Mouse (Mus musculus): ENCODE results near the gene Ddi1.
"Not testable (repeated sequence)": the region's sequence is repeated elsewhere in the genome, so short reads cannot be mapped to it uniquely, and the experiment has no call there.

Ddi1 gene

DNA sequence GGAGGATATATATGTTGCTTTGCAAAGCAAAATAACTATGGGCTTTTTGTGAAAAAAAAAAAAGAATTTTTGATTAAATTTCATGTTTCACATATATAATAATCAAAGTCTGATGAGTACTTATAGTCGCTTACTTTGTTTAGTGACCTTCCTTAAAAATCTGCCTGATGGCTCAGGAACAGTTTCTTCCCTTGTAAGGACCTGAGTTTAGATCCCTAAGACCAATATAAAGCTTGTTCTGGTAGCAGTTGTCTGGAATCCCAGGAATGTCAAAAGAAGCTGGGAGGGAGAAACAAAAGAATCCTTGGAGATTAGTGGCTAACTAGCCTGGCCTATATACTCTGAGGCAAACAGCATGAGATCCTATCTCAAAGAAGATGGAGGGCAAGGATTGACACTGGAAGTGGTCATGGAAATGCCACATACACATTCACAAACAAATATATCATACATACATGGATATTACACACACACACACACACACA, at the start of gene Ddi1:
Gene Ddi1 (minus strand): TSS at position 51 of the 485 bp plus-strand sequence.
- DNase-seq (ENCODE audit: low read depth, low spot score): no peak

DNA sequence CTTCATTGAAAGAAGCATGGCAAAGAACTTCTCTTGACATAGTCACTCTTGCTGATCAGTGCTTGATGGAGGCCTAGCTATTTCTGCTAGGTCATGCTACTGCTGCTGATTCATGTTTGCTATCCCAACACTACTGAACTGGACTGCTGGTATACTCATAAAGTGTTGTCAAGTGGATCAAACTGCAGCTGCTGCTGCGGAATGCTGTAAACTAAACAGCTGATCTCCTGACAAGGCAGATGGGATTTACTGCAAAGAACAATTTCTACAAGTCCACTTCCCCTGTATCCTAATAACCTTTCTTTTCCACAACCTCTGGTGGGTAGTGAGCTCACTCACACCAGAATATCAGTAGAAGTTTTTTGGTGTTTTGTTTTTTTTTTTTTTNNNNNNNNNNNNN, 47.5 kb upstream of the Ddi1 start:
- DNase-seq (ENCODE audit: low read depth, low spot score): no peak

DNA sequence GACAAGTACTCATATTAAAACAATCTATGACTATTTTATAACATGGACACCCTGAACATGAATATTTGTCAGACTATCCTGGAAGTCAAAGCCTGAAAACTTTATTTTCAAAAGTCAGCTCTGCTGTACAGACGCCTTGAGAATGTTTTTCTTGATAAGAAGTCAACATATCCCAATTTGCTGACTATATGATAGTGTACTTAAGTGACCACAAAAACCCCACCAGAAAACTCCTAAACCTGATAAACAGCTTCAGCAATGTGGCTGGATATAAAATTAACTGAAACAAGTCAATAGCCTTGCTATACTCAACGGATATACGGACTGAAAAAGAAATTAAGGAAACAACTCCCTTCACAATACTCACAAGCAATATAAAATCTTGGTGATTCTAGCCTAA, 36.2 kb upstream of the Ddi1 start:
- no peak for DNase-seq (ENCODE audit: low read depth, low spot score)

DNA sequence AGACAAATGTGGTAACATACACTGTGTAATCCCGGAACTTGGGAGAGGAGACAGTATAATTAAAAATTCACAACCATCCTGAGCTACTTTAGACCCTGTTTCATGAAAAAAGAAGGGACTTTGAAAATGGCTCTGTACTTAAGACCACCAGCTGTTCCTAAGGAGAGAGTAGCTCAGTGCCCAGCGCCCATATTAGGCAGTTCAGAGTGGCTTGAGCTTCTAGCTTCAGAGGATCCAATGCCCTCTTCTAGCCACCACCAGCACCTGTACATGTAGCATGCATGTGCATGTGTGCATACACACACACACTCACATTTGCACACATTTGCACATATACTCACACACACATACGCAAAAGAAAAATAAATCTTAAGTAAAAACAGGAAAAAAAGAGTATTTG, 34.9 kb upstream of the Ddi1 start:
- DNase-seq (ENCODE audit: low read depth, low spot score): no peak

DNA sequence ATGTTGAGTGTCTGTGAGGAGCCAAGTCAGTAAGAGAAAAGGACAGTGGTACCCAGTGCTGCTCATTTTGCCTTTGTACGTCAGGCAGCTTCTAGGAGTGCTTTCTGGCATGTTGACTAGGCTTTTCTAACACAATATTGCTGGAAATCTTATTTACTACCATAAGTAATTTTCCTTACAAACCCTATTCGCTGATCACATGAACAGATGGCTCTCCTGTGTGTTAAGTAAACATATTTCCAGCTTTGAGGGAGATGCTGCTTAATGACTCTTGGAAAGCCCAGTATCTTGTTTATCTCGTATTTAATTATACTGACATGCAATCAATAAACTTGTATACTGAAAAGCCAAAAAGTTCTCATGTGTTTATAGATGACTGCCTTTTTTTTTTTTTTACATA, 32.4 kb upstream of the Ddi1 start:
- no peak for DNase-seq (ENCODE audit: low read depth, low spot score)

DNA sequence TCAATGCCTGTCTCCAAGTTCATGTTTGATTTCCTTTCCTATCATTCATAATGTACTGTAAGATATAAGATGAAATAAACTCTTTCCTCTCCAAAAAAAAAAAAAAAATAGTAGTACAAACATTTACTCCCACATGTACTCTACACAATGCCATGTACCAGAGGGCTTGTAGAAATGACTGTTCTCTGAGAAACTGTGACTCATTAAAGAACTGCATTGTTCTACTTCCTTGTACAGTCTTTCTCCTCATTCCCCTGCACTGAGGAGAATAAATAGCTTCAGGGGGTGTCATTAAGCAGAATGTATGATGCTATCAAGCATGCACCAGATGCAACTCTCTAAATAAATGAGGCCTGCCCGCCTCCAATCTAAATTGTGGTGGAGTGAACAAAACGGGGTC, 28.9 kb upstream of the Ddi1 start:
- DNase-seq (ENCODE audit: low read depth, low spot score): no peak

DNA sequence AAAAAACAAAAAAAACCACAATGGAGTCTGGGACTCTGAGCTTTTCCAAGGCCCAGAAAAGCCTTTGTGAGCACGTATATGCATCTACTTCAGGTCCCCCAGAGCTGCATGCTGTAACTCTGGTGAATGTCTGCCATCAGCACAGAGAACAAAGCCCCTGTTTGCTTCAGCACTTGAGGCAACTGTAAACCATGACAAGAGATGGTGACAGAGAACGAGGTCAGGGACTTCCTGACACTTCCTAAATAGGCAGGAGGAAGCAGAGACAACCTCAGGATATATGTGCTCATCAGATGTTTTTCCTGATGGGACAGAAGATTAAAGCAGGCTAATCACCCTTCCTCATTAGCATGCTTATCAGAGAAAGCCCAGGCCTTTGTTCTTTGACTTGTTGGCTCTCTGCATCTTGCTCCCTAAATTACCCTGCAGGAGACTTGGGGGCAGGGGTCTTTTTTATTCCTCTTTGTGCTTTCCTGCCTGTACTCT, 19.6 kb upstream of the Ddi1 start:
- DNase-seq (ENCODE audit: low read depth, low spot score): no peak

DNA sequence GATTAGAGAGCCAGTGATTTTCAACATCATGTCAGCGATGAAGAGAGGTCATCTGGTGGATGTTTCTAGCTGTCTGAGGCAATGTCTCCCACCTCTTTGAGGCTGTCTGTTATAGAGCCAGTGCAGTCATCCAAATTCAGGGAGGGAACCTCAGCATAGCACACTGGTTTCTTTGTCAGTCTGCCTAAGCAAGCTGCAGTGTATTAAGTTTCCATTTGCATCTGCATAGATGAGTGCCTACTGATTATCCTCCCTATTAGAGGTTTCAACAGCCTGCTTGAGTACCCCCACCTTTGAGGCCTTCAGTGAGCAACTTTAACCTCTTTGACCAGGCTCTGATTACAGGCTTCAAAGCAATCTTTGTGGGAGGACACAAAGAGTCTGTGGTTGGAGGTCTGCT, 17.1 kb upstream of the Ddi1 start:
- DNase-seq (ENCODE audit: low read depth, low spot score): no peak

DNA sequence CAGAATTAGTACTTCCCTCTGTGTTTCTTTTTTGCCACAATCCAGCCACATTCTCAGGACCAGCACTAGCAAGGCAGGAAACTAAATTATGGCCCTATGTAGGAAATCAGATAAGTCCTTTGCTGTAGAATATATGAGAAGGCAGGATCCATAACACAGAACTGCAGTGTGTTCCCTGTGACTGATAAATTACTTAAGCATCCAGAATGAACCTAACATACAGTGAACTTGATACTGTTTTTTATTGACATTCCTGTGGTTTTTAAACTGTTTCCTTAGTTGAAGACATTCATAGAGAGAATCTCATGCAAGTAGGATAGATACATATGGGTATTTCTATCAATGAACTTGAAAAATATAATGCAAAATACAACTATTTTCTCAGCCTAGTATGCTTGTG, 7.9 kb upstream of the Ddi1 start:
- no peak for DNase-seq (ENCODE audit: low read depth, low spot score)

DNA sequence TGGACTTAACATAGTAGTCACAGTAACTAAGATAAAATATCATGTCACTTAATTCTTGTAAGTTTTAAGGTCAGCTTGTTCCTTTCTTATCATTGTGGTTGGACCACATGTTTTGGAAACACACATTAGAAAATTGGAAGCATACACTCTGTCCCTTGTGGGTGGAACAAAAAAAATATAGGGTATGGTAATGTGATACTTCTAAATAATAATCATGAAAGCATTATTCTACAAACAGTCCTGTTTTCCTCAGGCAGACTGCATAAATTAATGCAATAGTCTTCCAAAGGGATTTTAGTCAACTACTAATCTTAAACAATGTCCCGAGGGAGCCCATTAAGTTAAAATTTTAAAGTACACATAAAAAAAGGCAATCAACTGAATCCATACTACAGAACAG, 6.7 kb upstream of the Ddi1 start:
- DNase-seq (ENCODE audit: low read depth, low spot score): no peak

DNA sequence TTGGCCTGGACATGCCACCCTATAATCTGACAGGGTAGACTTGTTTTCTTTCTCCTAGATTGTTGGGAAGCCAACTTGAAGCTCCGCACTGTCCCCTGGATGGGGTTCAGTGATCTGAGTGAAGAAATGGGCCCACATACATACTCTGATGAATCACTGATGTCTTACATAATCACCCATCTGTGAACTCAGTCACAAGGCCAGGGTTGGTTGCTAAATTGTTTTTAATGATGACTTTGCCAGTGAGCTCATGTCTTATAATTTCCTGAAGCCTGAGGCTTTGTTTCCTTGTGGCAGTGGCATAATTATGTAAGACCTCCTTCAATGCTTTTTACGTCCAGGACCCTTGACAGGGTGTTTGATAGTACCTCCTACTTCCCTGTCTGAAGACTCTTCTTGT, 4.8 kb downstream of the Ddi1 start:
- DNase-seq (ENCODE audit: low read depth, low spot score): no peak

DNA sequence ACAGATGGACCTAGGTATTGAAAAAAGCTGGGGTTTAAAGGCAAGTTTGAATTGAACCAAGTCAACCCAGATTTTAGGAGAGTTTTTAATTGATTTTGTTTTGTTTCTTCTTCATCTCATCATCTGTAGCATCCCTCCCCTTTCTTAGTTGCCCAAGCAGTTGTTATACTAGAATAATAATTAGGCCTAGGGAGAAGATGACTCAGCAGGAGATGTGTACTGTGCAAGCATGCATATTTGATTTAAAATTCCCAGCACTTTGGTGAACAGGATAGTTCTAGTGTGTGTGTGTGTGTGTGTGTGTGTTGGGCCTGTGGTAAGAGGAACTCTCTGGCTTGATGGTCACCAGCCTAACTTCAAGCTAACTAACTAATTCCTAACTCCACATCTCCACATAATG, 12.6 kb downstream of the Ddi1 start:
- DNase-seq (ENCODE audit: low read depth, low spot score): no peak

DNA sequence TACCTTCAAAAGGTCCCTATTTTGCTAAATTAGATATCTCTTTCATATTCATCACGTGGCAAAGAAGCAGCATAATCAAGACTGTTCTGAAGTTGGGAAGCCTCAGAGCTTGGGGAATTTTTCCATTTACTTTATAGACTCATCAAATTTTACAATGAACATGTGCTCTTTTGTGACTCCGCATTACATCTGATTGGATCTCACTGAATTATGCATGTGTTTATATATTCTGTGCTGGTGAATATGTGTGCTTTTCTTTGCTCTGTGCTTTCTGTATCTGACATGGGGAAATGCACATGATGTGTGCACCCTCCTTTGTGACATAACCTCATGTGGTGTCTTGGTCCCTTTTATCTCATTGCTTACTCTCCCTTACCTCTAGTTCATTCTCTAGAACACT, 17.7 kb downstream of the Ddi1 start:
- no peak for DNase-seq (ENCODE audit: low read depth, low spot score)

DNA sequence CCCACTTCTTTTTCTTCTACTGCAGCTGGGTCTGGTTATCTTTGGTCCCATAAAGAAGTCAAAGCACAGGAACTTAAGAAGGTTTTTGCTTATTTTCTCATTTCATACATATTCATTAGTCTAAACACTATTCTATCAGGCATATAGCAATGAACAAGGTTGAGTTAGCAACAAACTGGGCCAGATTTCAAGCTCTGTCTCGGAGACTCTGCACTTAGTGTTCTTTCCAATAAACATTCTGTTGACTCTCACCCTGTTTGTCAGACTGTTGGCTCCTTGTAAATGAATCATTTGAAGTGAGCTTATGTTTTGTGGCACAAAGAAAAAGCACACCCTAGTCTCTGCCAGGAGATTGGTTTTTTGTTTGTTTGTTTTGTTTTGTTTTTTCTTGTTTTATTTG, 19.3 kb downstream of the Ddi1 start:
- DNase-seq (ENCODE audit: low read depth, low spot score): no peak

DNA sequence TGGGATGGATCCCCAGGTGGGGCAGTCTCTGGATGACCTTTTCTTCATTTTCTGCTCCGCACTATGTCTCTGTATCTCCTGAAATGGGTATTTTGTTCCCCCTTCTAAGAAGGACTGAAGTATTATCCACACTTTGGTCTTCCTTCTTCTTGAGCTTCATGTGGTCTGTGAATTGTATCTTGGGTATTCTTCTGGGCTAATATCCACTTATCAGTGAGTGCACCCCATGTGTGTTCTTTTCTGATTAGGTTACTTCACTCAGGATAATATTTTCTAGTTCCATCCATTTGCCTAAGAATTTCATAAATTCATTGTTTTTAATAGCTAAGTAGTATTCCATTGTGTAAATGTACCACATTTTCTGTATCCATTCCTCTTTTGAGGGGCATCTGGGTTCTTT, 33.7 kb downstream of the Ddi1 start:
- DNase-seq (ENCODE audit: low read depth, low spot score): not testable (repeated sequence)

DNA sequence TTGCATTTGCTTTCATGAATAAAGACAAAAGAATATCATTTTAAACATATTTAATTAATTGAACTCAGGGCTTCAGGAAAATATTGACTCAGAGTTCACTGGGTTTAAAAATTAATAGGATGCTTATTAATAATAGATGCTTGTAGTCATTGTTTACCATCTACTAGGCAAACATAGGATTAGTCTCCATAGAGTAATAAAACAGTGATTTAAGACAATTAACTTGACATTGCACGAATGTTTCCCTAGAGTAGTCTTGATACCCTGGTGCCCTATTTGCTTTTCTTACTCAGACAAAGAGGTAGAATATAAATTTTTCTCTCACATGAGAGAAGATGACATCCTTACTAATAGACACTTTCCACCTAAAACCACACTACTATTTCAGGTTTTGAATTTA, 52.1 kb downstream of the Ddi1 start:
- no peak for DNase-seq (ENCODE audit: low read depth, low spot score)

DNA sequence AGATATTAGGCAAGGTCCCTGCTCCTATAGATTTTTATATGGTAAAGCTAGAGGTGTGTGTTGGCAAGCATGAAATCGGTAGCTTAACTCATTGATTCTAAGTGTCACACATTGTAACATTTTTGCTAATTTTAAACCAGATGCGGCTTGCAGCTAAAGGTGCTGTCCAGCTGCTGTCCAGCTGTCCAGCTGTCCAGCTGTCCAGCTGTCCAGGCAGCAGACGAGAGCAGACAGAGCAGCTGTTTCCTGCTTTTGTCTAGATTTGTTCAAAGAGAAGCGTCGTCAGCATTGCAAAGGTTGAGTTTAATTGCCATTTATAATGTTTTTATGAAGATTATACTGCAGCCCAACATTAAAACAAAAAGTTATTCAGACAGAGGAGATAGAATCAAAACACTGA, 56.8 kb downstream of the Ddi1 start:
- no peak for DNase-seq (ENCODE audit: low read depth, low spot score)
